In genomic region chr9:85749142-85749921, GRCm38 (mm10) we compare ENCODE assay signal across 8 mouse cellular contexts. TPM values are rescaled to one million over a fixed set of nuclear protein-coding genes. Genes with fewer than 3 reads are reported as not detected.
A peak's percentile ranks its signal among the peaks of the same experiment; 100 is the strongest.
DNase-seq lines count a peak whose midpoint lies in the region; ATAC-seq lines count a peak whose summit lies in the region.

Gene Ibtk (minus strand): TSS chr9:85749334.

- peak within 1 kb of the TSS; percentile 75 for H3K4me2 ChIP-seq in hindbrain, embryonic 12.5 days (replicated peaks)

- H3K4me3 ChIP-seq in hindbrain, embryonic 12.5 days = peak within 1 kb of the TSS; percentile 97

- H3K9ac ChIP-seq in hindbrain, embryonic 12.5 days = peak within 1 kb of the TSS; percentile 98

- H3K4me1 ChIP-seq in hindbrain, embryonic 12.5 days = peaks cover 13% of the 10 kb centered on the region

- WGBS in hindbrain, embryonic 12.5 days = under 1% methylated on average over 52 of the region's 52 CpGs

- H3K27me3 ChIP-seq in hindbrain, embryonic 12.5 days = no peaks in the 10 kb centered on the region

- ATAC-seq in hindbrain, embryonic 12.5 days (ENCODE audit: low FRiP score) = peak; percentile 100

- H3K9me3 ChIP-seq in hindbrain, embryonic 12.5 days (replicated peaks) = no peaks in the 10 kb centered on the region

- no peaks in the 10 kb centered on the region for H3K36me3 ChIP-seq in hindbrain, embryonic 12.5 days

- peak within 1 kb of the TSS; percentile 99 for H3K27ac ChIP-seq in hindbrain, embryonic 12.5 days

- peak; percentile 96 for DNase-seq in Muller cell, postnatal 12 days (ENCODE audit: inconsistent ontology term)
- peak; percentile 98 for DNase-seq in cerebellum, adult 9-11 months
- DNase-seq in frontal cortex, adult 2 months (ENCODE audit: extremely low spot score in 1 of 2, low spot score in 1 of 2) = peak; percentile 96 to 99
- DNase-seq in layer of hippocampus, postnatal 14 days (ENCODE audit: low spot score in 2 of 2) = peak; percentile 98 to 99
- peak; percentile 98 for DNase-seq in lung, postnatal 14 days
- DNase-seq in retina, adult 2 months (ENCODE audit: low read depth, low spot score) = peak; percentile 92
- peak; percentile 95 to 98 for DNase-seq in thymus, postnatal 36 days

RNA-seq across cellular contexts. Expression of gene Ibtk, which starts in this region (rescaled TPM):
- 11.8 and 12.3 TPM in 2 replicates for polyA plus RNA-seq in frontal cortex, adult 2 months (2012; rRNA removed)
- polyA plus RNA-seq in hindbrain, embryonic 12.5 days (2016; fragmentation: Nextera tagmentation; extraction: Ambion mirVana) = 43.5 and 47.0 TPM in 2 replicates
- total RNA-seq in layer of hippocampus, postnatal 14 days (2021) = 10 to 100 TPM; 19.5 to 20.3 TPM

Comparison
In these comparisons a context has a peak if more than half of its experiments do, and no peak if none do; other contexts are left out.
1. Peak in every context shown above with its lines: DNase-seq, ATAC-seq, H3K4me3 ChIP-seq and H3K27ac ChIP-seq.